ENCODE assay signal across 22 mouse cellular contexts in genomic region chr2:93538140-93538539, GRCm38 (mm10). TPM values are rescaled to one million over a fixed set of nuclear protein-coding genes. Genes with fewer than 3 reads are reported as not detected.
DNase-seq lines count a peak whose midpoint lies in the region; ATAC-seq and TF ChIP-seq lines count a peak whose summit lies in the region.
"Had no signal": no experiment of that assay in that cellular context is flagged by ENCODE, and none has a peak within 500 bp of the region (broad histone marks: within the 10 kb centered on the region; RNA-seq: fewer than 3 reads in every experiment).

No protein-coding gene starts in this region.

- no peaks in the 10 kb centered on the region for H3K4me1 ChIP-seq in hindbrain, postnatal 0 days (ENCODE audit: insufficient read depth, low read length)
- H3K4me1 ChIP-seq in hindbrain, embryonic 11.5 days (replicated peaks; ENCODE audit: control insufficient read depth, insufficient read depth, low read length): no peaks in the 10 kb centered on the region
- H3K4me1 ChIP-seq in embryonic facial prominence, embryonic 11.5 days (ENCODE audit: control insufficient read depth, insufficient read depth, low read length): peaks cover 6% of the 10 kb centered on the region
- H3K4me1 ChIP-seq in limb, embryonic 13.5 days: peaks cover 22% of the 10 kb centered on the region
- no peaks in the 10 kb centered on the region for H3K4me1 ChIP-seq in lung, adult 2 months (ENCODE audit: control insufficient read depth, insufficient read depth, low read length)

- 28% methylated on average over 6 of the region's 6 CpGs for WGBS in hindbrain, postnatal 0 days
- 39% methylated on average over 6 of the region's 6 CpGs for WGBS in hindbrain, embryonic 11.5 days
- WGBS in embryonic facial prominence, embryonic 11.5 days: 23% methylated on average over 6 of the region's 6 CpGs
- WGBS in limb, embryonic 13.5 days: 11% methylated on average over 6 of the region's 6 CpGs
- WGBS in lung, adult 2 months: 46% methylated on average over 6 of the region's 6 CpGs

- peak; percentile 46 for DNase-seq in embryo, embryonic 11 days
- no peak for DNase-seq in embryo, embryonic 10 days (ENCODE audit: low spot score)
- DNase-seq in hindbrain, postnatal 0 days (ENCODE audit: low spot score): no peak
- DNase-seq in hindbrain, embryonic 11.5 days (ENCODE audit: low spot score): no peak
- DNase-seq in embryonic facial prominence, embryonic 11.5 days (ENCODE audit: low spot score): peak; percentile 56
- DNase-seq in thymus, postnatal 14 days: no peak
- no peak for DNase-seq in lung, adult 2 months
- DNase-seq: cerebellum, adult 2 months; forebrain, postnatal 0 days; gastrocnemius, postnatal 25 days; kidney, postnatal 25 days; left cerebral cortex, postnatal 4 days; right cerebral cortex, postnatal 25 days had no signal

- no peaks in the 10 kb centered on the region for H3K36me3 ChIP-seq in hindbrain, postnatal 0 days (ENCODE audit: insufficient read depth, low read length)
- no peaks in the 10 kb centered on the region for H3K36me3 ChIP-seq in hindbrain, embryonic 11.5 days (ENCODE audit: control insufficient read depth, insufficient read depth, low read length)
- no peaks in the 10 kb centered on the region for H3K36me3 ChIP-seq in embryonic facial prominence, embryonic 11.5 days (replicated peaks; ENCODE audit: control insufficient read depth, insufficient read depth, low read depth, low read length)
- no peaks in the 10 kb centered on the region for H3K36me3 ChIP-seq in limb, embryonic 13.5 days

- H3K9ac ChIP-seq in hindbrain, postnatal 0 days (replicated peaks; ENCODE audit: low read length): no peak overlapping the region
- no peak overlapping the region for H3K9ac ChIP-seq in hindbrain, embryonic 11.5 days (ENCODE audit: low read depth, low read length)
- no peak overlapping the region for H3K9ac ChIP-seq in embryonic facial prominence, embryonic 11.5 days (replicated peaks; ENCODE audit: low read length)
- peak overlapping the region; percentile 15; the same call in 1 of the 2 replicates for H3K9ac ChIP-seq in limb, embryonic 13.5 days
- H3K9ac ChIP-seq: forebrain, postnatal 0 days had no signal

- no peak for TF ChIP-seq POLR2A in lung, adult 2 months (IDR thresholded peaks at IDR 0.05; ENCODE audit: borderline replicate concordance, extremely low read depth, low read depth, low read length)

- no peak overlapping the region for H3K4me3 ChIP-seq in hindbrain, postnatal 0 days (ENCODE audit: low read length)
- H3K4me3 ChIP-seq in hindbrain, embryonic 11.5 days (ENCODE audit: low read depth, low read length): no peak overlapping the region
- no peak overlapping the region for H3K4me3 ChIP-seq in embryonic facial prominence, embryonic 11.5 days (ENCODE audit: low read depth, low read length)
- H3K4me3 ChIP-seq in limb, embryonic 13.5 days: no peak overlapping the region
- no peak overlapping the region for H3K4me3 ChIP-seq in lung, adult 2 months (replicated peaks; ENCODE audit: extremely low read depth, low read depth, low read length)
- H3K4me3 ChIP-seq: megakaryocyte, embryonic 14.5 days; myocyte had no signal

- H3K9me3 ChIP-seq in hindbrain, postnatal 0 days (ENCODE audit: low read length): no peaks in the 10 kb centered on the region
- no peaks in the 10 kb centered on the region for H3K9me3 ChIP-seq in hindbrain, embryonic 11.5 days (ENCODE audit: control insufficient read depth, low read length)
- no peaks in the 10 kb centered on the region for H3K9me3 ChIP-seq in embryonic facial prominence, embryonic 11.5 days (replicated peaks; ENCODE audit: control insufficient read depth, low read length)
- no peaks in the 10 kb centered on the region for H3K9me3 ChIP-seq in limb, embryonic 13.5 days
- H3K9me3 ChIP-seq: megakaryocyte, embryonic 14.5 days had no signal

- no peak overlapping the region for H3K4me2 ChIP-seq in hindbrain, postnatal 0 days (ENCODE audit: low read depth, low read length)
- H3K4me2 ChIP-seq in hindbrain, embryonic 11.5 days (replicated peaks; ENCODE audit: low read depth, low read length): no peak overlapping the region
- no peak overlapping the region for H3K4me2 ChIP-seq in embryonic facial prominence, embryonic 11.5 days (ENCODE audit: low read depth, low read length)
- no peak overlapping the region; the same call in 1 of the 2 replicates for H3K4me2 ChIP-seq in limb, embryonic 13.5 days (replicated peaks)

- no peaks in the 10 kb centered on the region for H3K27me3 ChIP-seq in hindbrain, postnatal 0 days (ENCODE audit: insufficient read depth, low read length)
- no peaks in the 10 kb centered on the region for H3K27me3 ChIP-seq in hindbrain, embryonic 11.5 days (ENCODE audit: control insufficient read depth, insufficient read depth, low read length)
- no peaks in the 10 kb centered on the region for H3K27me3 ChIP-seq in embryonic facial prominence, embryonic 11.5 days (ENCODE audit: control insufficient read depth, insufficient read depth, low read length)
- peaks cover 19% of the 10 kb centered on the region for H3K27me3 ChIP-seq in limb, embryonic 13.5 days

- ATAC-seq in hindbrain, postnatal 0 days: 0 out of 2 replicates have a peak, but pooled peaks have one; percentile 10
- no peak for ATAC-seq in hindbrain, embryonic 11.5 days (ENCODE audit: low FRiP score)
- ATAC-seq in embryonic facial prominence, embryonic 11.5 days (replicated peaks; ENCODE audit: insufficient number of reproducible peaks, low FRiP score, low TSS enrichment, low read depth): peak; percentile 57
- ATAC-seq in limb, embryonic 13.5 days (ENCODE audit: low FRiP score, low read depth): peak; percentile 30; the same call in 1 of the 2 replicates
- ATAC-seq: forebrain, postnatal 0 days; inflammation-experienced regulatory T-cells, adult 6 months; Patski had no signal

- no peak for TF ChIP-seq CTCF in hindbrain, postnatal 0 days (IDR thresholded peaks at IDR 0.05; ENCODE audit: low read depth)
- no peak for TF ChIP-seq CTCF in lung, adult 2 months (IDR thresholded peaks at IDR 0.05; ENCODE audit: insufficient read depth, low read length)

- H3K27ac ChIP-seq in hindbrain, postnatal 0 days: no peak overlapping the region
- H3K27ac ChIP-seq in hindbrain, embryonic 11.5 days (ENCODE audit: low read depth, low read length): no peak overlapping the region
- H3K27ac ChIP-seq in embryonic facial prominence, embryonic 11.5 days (replicated peaks; ENCODE audit: low read depth, low read length): no peak overlapping the region
- no peak overlapping the region for H3K27ac ChIP-seq in limb, embryonic 13.5 days

RNA-seq across cellular contexts. Expression of gene Gm10803, which starts 22.2 kb away (rescaled TPM):
- not detected in 2 replicates for total RNA-seq in hindbrain, postnatal 0 days (2014; rRNA removed)
- polyA plus RNA-seq in hindbrain, postnatal 0 days (2015; fragmentation: Nextera tagmentation; extraction: Ambion mirVana): not detected in 2 replicates
- polyA plus RNA-seq in hindbrain, embryonic 11.5 days (2014; fragmentation: Nextera tagmentation; extraction: Ambion mirVana): not detected in 2 replicates
- not detected in 2 replicates for polyA plus RNA-seq in embryonic facial prominence, embryonic 11.5 days (2014; fragmentation: Nextera tagmentation; extraction: Ambion mirVana)
- polyA plus RNA-seq in limb, embryonic 13.5 days (2015; fragmentation: Nextera tagmentation; extraction: Ambion mirVana): not detected in 2 replicates
- polyA plus RNA-seq in lung, adult 2 months (2012; rRNA removed): not detected in 2 replicates
- total RNA-seq: forebrain, postnatal 0 days; gastrocnemius, postnatal 25 days; layer of hippocampus, postnatal 25 days; left cerebral cortex, postnatal 4 days had no signal
- polyA plus RNA-seq: brain, embryonic 14.5 days; cerebellum, adult 2 months; forebrain, postnatal 0 days; heart, embryonic 16.5 days; inflammation-experienced regulatory T-cells, adult 6 months; lung, embryonic 16.5 days; myocyte; Patski had no signal

Comparison
In these comparisons a context has a peak if more than half of its experiments do, and no peak if none do; other contexts are left out.
1. DNase-seq: peak in embryo, embryonic 11 days (single experiment) and embryonic facial prominence, embryonic 11.5 days (single experiment); none in embryo, embryonic 10 days (single experiment), hindbrain, postnatal 0 days (single experiment), hindbrain, embryonic 11.5 days (single experiment), thymus, postnatal 14 days (single experiment) and lung, adult 2 months (single experiment).